Mouse (Mus musculus): ENCODE results near the gene Npcd. TPM values are rescaled to one million over a fixed set of nuclear protein-coding genes. Genes with fewer than 3 reads are reported as not detected.
A peak's percentile ranks its signal among the peaks of the same experiment; 100 is the strongest.

Npcd gene
- polyA plus RNA-seq, 1 experiment from 2014 or later, result 5.5 TPM

- WGBS, result 85% methylated on average over 8 of the region's 8 CpGs
- Histone ChIP-seq H3K4me3 (replicated peaks; ENCODE audit: low read length) (no peak overlapping the region), H3K9me3 (ENCODE audit: control insufficient read depth, low read length) (no peaks in the 10 kb centered on the region), H3K27me3 (ENCODE audit: control insufficient read depth, insufficient read depth, low read length) (peaks cover 7% of the 10 kb centered on the region), H3K36me3 (replicated peaks; ENCODE audit: control insufficient read depth, insufficient read depth) (0 out of 2 replicates have a peak, but pooled peaks cover 3% of the 10 kb centered on the region), H3K4me1 (replicated peaks; ENCODE audit: control insufficient read depth, insufficient read depth, low read length) (peaks cover 6% of the 10 kb centered on the region; the same call in 1 of the 2 replicates), H3K4me2 (replicated peaks) (no peak overlapping the region), H3K27ac (no peak overlapping the region), H3K9ac (no peak overlapping the region)
- ATAC-seq (ENCODE audit: low FRiP score), result no peak
- no peak for DNase-seq (ENCODE audit: low spot score)
These were observed 36.4 kb downstream of the Npcd start for GRCm38 (mm10) chr15:79797680-79798079.

- WGBS, result 83% methylated on average over 7 of the region's 7 CpGs
These were observed 36.9 kb downstream of the Npcd start for GRCm38 (mm10) chr15:79797096-79797495.

GRCm38 (mm10) chr15:79796256-79796655 is 37.8 kb downstream of the Npcd start:
- no peak for ATAC-seq (ENCODE audit: low FRiP score)
- Histone ChIP-seq H3K9me3 (ENCODE audit: control insufficient read depth, low read length) (no peaks in the 10 kb centered on the region), H3K36me3 (replicated peaks; ENCODE audit: control insufficient read depth, insufficient read depth) (0 out of 2 replicates have a peak, but pooled peaks cover 3% of the 10 kb centered on the region), H3K4me1 (replicated peaks; ENCODE audit: control insufficient read depth, insufficient read depth, low read length) (no peaks in the 10 kb centered on the region), H3K4me2 (replicated peaks) (no peak overlapping the region), H3K27ac (no peak overlapping the region), H3K9ac (no peak overlapping the region), H3K27me3 (ENCODE audit: control insufficient read depth, insufficient read depth, low read length) (no peaks in the 10 kb centered on the region), H3K4me3 (replicated peaks; ENCODE audit: low read length) (no peak overlapping the region)
- no peak for DNase-seq (ENCODE audit: low spot score)
- 77% methylated on average over 12 of the region's 12 CpGs for WGBS

More at GRCm38 (mm10) chr15:79797096-79797495, 36.9 kb downstream of the Npcd start:
- DNase-seq (ENCODE audit: low spot score) (no peak), ATAC-seq (ENCODE audit: low FRiP score) (no peak)
- Histone ChIP-seq H3K4me1 (replicated peaks; ENCODE audit: control insufficient read depth, insufficient read depth, low read length) (peaks cover under 1% of the 10 kb centered on the region; the same call in 1 of the 2 replicates), H3K9ac (no peak overlapping the region), H3K27me3 (ENCODE audit: control insufficient read depth, insufficient read depth, low read length) (peaks cover 2% of the 10 kb centered on the region; the same call in 1 of the 2 replicates), H3K9me3 (ENCODE audit: control insufficient read depth, low read length) (no peaks in the 10 kb centered on the region), H3K4me2 (replicated peaks) (no peak overlapping the region), H3K27ac (no peak overlapping the region), H3K36me3 (replicated peaks; ENCODE audit: control insufficient read depth, insufficient read depth) (0 out of 2 replicates have a peak, but pooled peaks cover 3% of the 10 kb centered on the region), H3K4me3 (replicated peaks; ENCODE audit: low read length) (no peak overlapping the region)

- Histone ChIP-seq H3K4me1 (replicated peaks; ENCODE audit: control insufficient read depth, insufficient read depth, low read length) (no peaks in the 10 kb centered on the region), H3K4me3 (replicated peaks; ENCODE audit: low read length) (no peak overlapping the region), H3K27me3 (ENCODE audit: control insufficient read depth, insufficient read depth, low read length) (no peaks in the 10 kb centered on the region), H3K4me2 (replicated peaks) (no peak overlapping the region), H3K9ac (no peak overlapping the region), H3K27ac (no peak overlapping the region), H3K9me3 (ENCODE audit: control insufficient read depth, low read length) (no peaks in the 10 kb centered on the region), H3K36me3 (replicated peaks; ENCODE audit: control insufficient read depth, insufficient read depth) (0 out of 2 replicates have a peak, but pooled peaks cover 6% of the 10 kb centered on the region)
- DNase-seq (ENCODE audit: low spot score), result no peak
- 36% methylated on average over 20 of the region's 20 CpGs for WGBS
- no peak for ATAC-seq (ENCODE audit: low FRiP score)
These were observed 39.9 kb downstream of the Npcd start for GRCm38 (mm10) chr15:79794173-79794572.

GRCm38 (mm10) chr15:79793076-79793475 is 41.0 kb downstream of the Npcd start:
- no peak for ATAC-seq (ENCODE audit: low FRiP score)
- no peak overlapping the region for H3K9ac ChIP-seq
- 0 out of 2 replicates have a peak, but pooled peaks cover 6% of the 10 kb centered on the region for H3K36me3 ChIP-seq (replicated peaks; ENCODE audit: control insufficient read depth, insufficient read depth)
- no peak overlapping the region for H3K27ac ChIP-seq
- no peaks in the 10 kb centered on the region for H3K27me3 ChIP-seq (ENCODE audit: control insufficient read depth, insufficient read depth, low read length)
- H3K4me2 ChIP-seq (replicated peaks), result no peak overlapping the region
- no peaks in the 10 kb centered on the region for H3K9me3 ChIP-seq (ENCODE audit: control insufficient read depth, low read length)
- DNase-seq (ENCODE audit: low spot score), result no peak
- H3K4me3 ChIP-seq (replicated peaks; ENCODE audit: low read length), result no peak overlapping the region
- H3K4me1 ChIP-seq (replicated peaks; ENCODE audit: control insufficient read depth, insufficient read depth, low read length), result peaks cover 2% of the 10 kb centered on the region; the same call in 1 of the 2 replicates
- 94% methylated on average over 9 of the region's 9 CpGs for WGBS

- H3K36me3 ChIP-seq (replicated peaks; ENCODE audit: control insufficient read depth, insufficient read depth), result 0 out of 2 replicates have a peak, but pooled peaks cover 6% of the 10 kb centered on the region
- no peak for ATAC-seq (ENCODE audit: low FRiP score)
- 17% methylated on average over 19 of the region's 19 CpGs for WGBS
- no peaks in the 10 kb centered on the region for H3K9me3 ChIP-seq (ENCODE audit: control insufficient read depth, low read length)
- no peak overlapping the region for H3K4me3 ChIP-seq (replicated peaks; ENCODE audit: low read length)
- no peak overlapping the region for H3K9ac ChIP-seq
- H3K4me2 ChIP-seq (replicated peaks), result no peak overlapping the region
- H3K27me3 ChIP-seq (ENCODE audit: control insufficient read depth, insufficient read depth, low read length), result no peaks in the 10 kb centered on the region
- no peak for DNase-seq (ENCODE audit: low spot score)
- no peak overlapping the region for H3K27ac ChIP-seq
- peaks cover 8% of the 10 kb centered on the region; the same call in 1 of the 2 replicates for H3K4me1 ChIP-seq (replicated peaks; ENCODE audit: control insufficient read depth, insufficient read depth, low read length)
These were observed 41.6 kb downstream of the Npcd start for GRCm38 (mm10) chr15:79792455-79792854.

- no peak overlapping the region for H3K4me2 ChIP-seq (replicated peaks)
- no peak overlapping the region for H3K9ac ChIP-seq
- H3K4me1 ChIP-seq (replicated peaks; ENCODE audit: control insufficient read depth, insufficient read depth, low read length), result peaks cover 13% of the 10 kb centered on the region; the same call in 1 of the 2 replicates
- no peaks in the 10 kb centered on the region for H3K9me3 ChIP-seq (ENCODE audit: control insufficient read depth, low read length)
- ATAC-seq (ENCODE audit: low FRiP score) (no peak), DNase-seq (ENCODE audit: low spot score) (peak; percentile 49)
- H3K27me3 ChIP-seq (ENCODE audit: control insufficient read depth, insufficient read depth, low read length), result no peaks in the 10 kb centered on the region
- no peak overlapping the region for H3K27ac ChIP-seq
- H3K36me3 ChIP-seq (replicated peaks; ENCODE audit: control insufficient read depth, insufficient read depth), result 0 out of 2 replicates have a peak, but pooled peaks cover 6% of the 10 kb centered on the region
- H3K4me3 ChIP-seq (replicated peaks; ENCODE audit: low read length), result no peak overlapping the region
- 9% methylated on average over 12 of the region's 12 CpGs for WGBS
These were observed 42.5 kb downstream of the Npcd start for GRCm38 (mm10) chr15:79791502-79791901.

GRCm38 (mm10) chr15:79790905-79791304 is 43.1 kb downstream of the Npcd start:
- H3K27me3 ChIP-seq (ENCODE audit: control insufficient read depth, insufficient read depth, low read length), result no peaks in the 10 kb centered on the region
- WGBS, result 86% methylated on average over 6 of the region's 6 CpGs
- no peak overlapping the region for H3K4me3 ChIP-seq (replicated peaks; ENCODE audit: low read length)
- ATAC-seq (ENCODE audit: low FRiP score) (no peak), DNase-seq (ENCODE audit: low spot score) (no peak)
- no peaks in the 10 kb centered on the region for H3K9me3 ChIP-seq (ENCODE audit: control insufficient read depth, low read length)
- H3K9ac ChIP-seq, result no peak overlapping the region
- 0 out of 2 replicates have a peak, but pooled peaks cover 6% of the 10 kb centered on the region for H3K36me3 ChIP-seq (replicated peaks; ENCODE audit: control insufficient read depth, insufficient read depth)
- no peak overlapping the region for H3K27ac ChIP-seq
- no peak overlapping the region for H3K4me2 ChIP-seq (replicated peaks)
- H3K4me1 ChIP-seq (replicated peaks; ENCODE audit: control insufficient read depth, insufficient read depth, low read length), result peaks cover 13% of the 10 kb centered on the region; the same call in 1 of the 2 replicates

- ATAC-seq (ENCODE audit: low FRiP score), result no peak
- no peak overlapping the region for H3K4me2 ChIP-seq (replicated peaks)
- WGBS, result 65% methylated on average over 8 of the region's 8 CpGs
These were observed 43.9 kb downstream of the Npcd start for GRCm38 (mm10) chr15:79790111-79790510.

More at GRCm38 (mm10) chr15:79790111-79790510, 43.9 kb downstream of the Npcd start:
- no peaks in the 10 kb centered on the region for H3K9me3 ChIP-seq (ENCODE audit: control insufficient read depth, low read length)
- H3K4me3 ChIP-seq (replicated peaks; ENCODE audit: low read length), result no peak overlapping the region
- H3K9ac ChIP-seq, result no peak overlapping the region
- DNase-seq (ENCODE audit: low spot score), result no peak
- H3K4me1 ChIP-seq (replicated peaks; ENCODE audit: control insufficient read depth, insufficient read depth, low read length), result peaks cover 13% of the 10 kb centered on the region; the same call in 1 of the 2 replicates
- H3K36me3 ChIP-seq (replicated peaks; ENCODE audit: control insufficient read depth, insufficient read depth), result 0 out of 2 replicates have a peak, but pooled peaks cover 6% of the 10 kb centered on the region
- no peak overlapping the region for H3K27ac ChIP-seq
- H3K27me3 ChIP-seq (ENCODE audit: control insufficient read depth, insufficient read depth, low read length), result no peaks in the 10 kb centered on the region

Measured in hindbrain, embryonic 14.5 days (tissue).